Mouse (Mus musculus): ENCODE results near the gene Pnpla8.

GRCm38 (mm10) chr12:44281534-44281933, 60.4 kb downstream of the Pnpla8 start:
- TF ChIP-seq POLR2A (IDR thresholded peaks at IDR 0.05; ENCODE audit: low read depth, low read length): no peak
- TF ChIP-seq CTCF (IDR thresholded peaks at IDR 0.05; ENCODE audit: borderline replicate concordance, insufficient read depth, low read length): no peak
